Mouse (Mus musculus): ENCODE data around the gene Cers5.

DNA sequence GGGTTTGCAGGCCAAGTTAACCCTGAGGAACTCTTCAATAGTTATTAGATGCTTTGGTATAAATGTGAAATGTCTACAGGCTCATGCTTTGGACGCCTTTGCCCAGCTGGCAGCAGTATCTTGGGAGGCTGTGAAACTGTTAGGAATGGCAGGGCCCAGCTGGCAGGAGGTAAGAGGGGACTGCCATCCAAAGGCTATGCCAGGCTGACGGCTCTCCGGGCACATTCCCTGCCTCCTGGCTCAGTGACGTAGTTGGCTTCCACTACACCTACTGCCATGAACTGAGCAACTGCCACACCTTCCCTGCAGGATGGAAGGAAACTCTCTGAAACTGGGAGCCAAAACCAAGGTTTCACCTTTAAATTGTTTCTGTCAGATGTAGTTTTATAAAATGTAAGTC lies 32.5 kb downstream of the Cers5 start:
- TF ChIP-seq GATA1 (IDR thresholded peaks at IDR 0.05; ENCODE audit: borderline replicate concordance, low read length) = no peak
- no peak for TF ChIP-seq CTCF (IDR thresholded peaks at IDR 0.05; ENCODE audit: low read depth, low read length)
- no peak for TF ChIP-seq TAL1 (conservative IDR thresholded peaks at IDR 0.05; ENCODE audit: low read depth, low read length)
- no peak for TF ChIP-seq POLR2AphosphoS5 (IDR thresholded peaks at IDR 0.05; ENCODE audit: insufficient replicate concordance, low read depth, low read length)
- TF ChIP-seq GATA2 (IDR thresholded peaks at IDR 0.05; ENCODE audit: borderline replicate concordance, low read depth, low read length) = no peak
